Mouse (Mus musculus): ENCODE data around the gene Zap70. TPM values are rescaled to one million over a fixed set of nuclear protein-coding genes. Genes with fewer than 3 reads are reported as not detected.
A peak's percentile ranks its signal among the peaks of the same experiment; 100 is the strongest.
"Not testable (repeated sequence)": the region's sequence is repeated elsewhere in the genome, so short reads cannot be mapped to it uniquely, and the experiment has no call there.

Gene Zap70
- polyA plus RNA-seq, 1 experiment from 2014 or later: 0.47 TPM

GRCm38 (mm10) chr1:36806181-36806905 is 44.7 kb downstream of the Zap70 start:
- peaks cover 88% of the 10 kb centered on the region for H3K36me3 ChIP-seq

GRCm38 (mm10) chr1:36807086-36807485 is 45.5 kb downstream of the Zap70 start:
- H3K27me3 ChIP-seq: no peaks in the 10 kb centered on the region
- 71% methylated on average over 1 of the region's 1 CpGs for WGBS
- H3K4me1 ChIP-seq (replicated peaks): no peaks in the 10 kb centered on the region
- H3K9me3 ChIP-seq (replicated peaks): no peaks in the 10 kb centered on the region
- H3K4me3 ChIP-seq: no peak overlapping the region
- H3K27ac ChIP-seq: no peak overlapping the region
- H3K36me3 ChIP-seq: peaks cover 88% of the 10 kb centered on the region
- ATAC-seq (replicated peaks; ENCODE audit: insufficient number of reproducible peaks, insufficient read depth, low FRiP score, low read depth): no peak
- no peak overlapping the region for H3K4me2 ChIP-seq
- H3K9ac ChIP-seq: no peak overlapping the region

More at GRCm38 (mm10) chr1:36806181-36806905, 44.7 kb downstream of the Zap70 start:
- Histone ChIP-seq H3K4me1 (replicated peaks) (no peaks in the 10 kb centered on the region), H3K9me3 (replicated peaks) (no peaks in the 10 kb centered on the region), H3K27ac (no peak overlapping the region), H3K27me3 (no peaks in the 10 kb centered on the region), H3K4me2 (no peak overlapping the region), H3K9ac (no peak overlapping the region), H3K4me3 (no peak overlapping the region)
- no peak for ATAC-seq (replicated peaks; ENCODE audit: insufficient number of reproducible peaks, insufficient read depth, low FRiP score, low read depth)
- 96% methylated on average over 7 of the region's 7 CpGs for WGBS

GRCm38 (mm10) chr1:36807782-36808565 is 46.4 kb downstream of the Zap70 start:
- no peak for ATAC-seq (replicated peaks; ENCODE audit: insufficient number of reproducible peaks, insufficient read depth, low FRiP score, low read depth)
- Histone ChIP-seq H3K4me2 (no peak overlapping the region), H3K27me3 (no peaks in the 10 kb centered on the region), H3K4me1 (replicated peaks) (no peaks in the 10 kb centered on the region), H3K9ac (no peak overlapping the region), H3K36me3 (peaks cover 86% of the 10 kb centered on the region), H3K4me3 (no peak overlapping the region), H3K27ac (no peak overlapping the region), H3K9me3 (replicated peaks) (no peaks in the 10 kb centered on the region)
- WGBS: 93% methylated on average over 14 of the region's 14 CpGs

- no peak overlapping the region for H3K4me3 ChIP-seq
- H3K4me1 ChIP-seq (replicated peaks): peaks cover 11% of the 10 kb centered on the region
- H3K36me3 ChIP-seq: peaks cover 61% of the 10 kb centered on the region
- no peak overlapping the region for H3K9ac ChIP-seq
- no peak overlapping the region for H3K4me2 ChIP-seq
- H3K27me3 ChIP-seq: no peaks in the 10 kb centered on the region
- ATAC-seq (replicated peaks; ENCODE audit: insufficient number of reproducible peaks, insufficient read depth, low FRiP score, low read depth): no peak
- 89% methylated on average over 7 of the region's 7 CpGs for WGBS
- no peaks in the 10 kb centered on the region for H3K9me3 ChIP-seq (replicated peaks)
- H3K27ac ChIP-seq: no peak overlapping the region
Observed at GRCm38 (mm10) chr1:36811806-36812205, 50.2 kb downstream of the Zap70 start.

GRCm38 (mm10) chr1:36813415-36813814 is 51.8 kb downstream of the Zap70 start:
- no peak overlapping the region for H3K4me3 ChIP-seq
- ATAC-seq (replicated peaks; ENCODE audit: insufficient number of reproducible peaks, insufficient read depth, low FRiP score, low read depth): peak; percentile 72
- H3K9ac ChIP-seq: no peak overlapping the region
- H3K4me2 ChIP-seq: peak overlapping the region; percentile 27; the same call in 1 of the 2 replicates
- H3K36me3 ChIP-seq: peaks cover 57% of the 10 kb centered on the region
- peak overlapping the region; percentile 43 for H3K27ac ChIP-seq
- no peaks in the 10 kb centered on the region for H3K9me3 ChIP-seq (replicated peaks)
- H3K4me1 ChIP-seq (replicated peaks): peaks cover 11% of the 10 kb centered on the region
- H3K27me3 ChIP-seq: no peaks in the 10 kb centered on the region
- WGBS: 21% methylated on average over 7 of the region's 7 CpGs

GRCm38 (mm10) chr1:36814271-36814903 is 52.8 kb downstream of the Zap70 start:
- Histone ChIP-seq H3K27me3 (no peaks in the 10 kb centered on the region), H3K4me2 (no peak overlapping the region), H3K27ac (no peak overlapping the region), H3K9ac (no peak overlapping the region), H3K4me1 (replicated peaks) (peaks cover 11% of the 10 kb centered on the region), H3K36me3 (peaks cover 56% of the 10 kb centered on the region), H3K4me3 (no peak overlapping the region), H3K9me3 (replicated peaks) (no peaks in the 10 kb centered on the region)
- ATAC-seq (replicated peaks; ENCODE audit: insufficient number of reproducible peaks, insufficient read depth, low FRiP score, low read depth): no peak
- 68% methylated on average over 5 of the region's 5 CpGs for WGBS

GRCm38 (mm10) chr1:36815166-36815565 is 53.6 kb downstream of the Zap70 start:
- no peak for ATAC-seq (replicated peaks; ENCODE audit: insufficient number of reproducible peaks, insufficient read depth, low FRiP score, low read depth)
- H3K36me3 ChIP-seq: peaks cover 54% of the 10 kb centered on the region

GRCm38 (mm10) chr1:36821918-36822317 is 60.3 kb downstream of the Zap70 start:
- H3K9me3 ChIP-seq (replicated peaks); H3K9ac ChIP-seq; H3K27ac ChIP-seq; H3K4me1 ChIP-seq (replicated peaks); H3K27me3 ChIP-seq; ATAC-seq (replicated peaks; ENCODE audit: insufficient number of reproducible peaks, insufficient read depth, low FRiP score, low read depth); H3K4me3 ChIP-seq; H3K4me2 ChIP-seq: not testable (repeated sequence)
- WGBS: 87% methylated on average over 4 of the region's 4 CpGs
- peaks cover 82% of the 10 kb centered on the region for H3K36me3 ChIP-seq

More at GRCm38 (mm10) chr1:36815166-36815565, 53.6 kb downstream of the Zap70 start:
- Histone ChIP-seq H3K4me3 (no peak overlapping the region), H3K27ac (no peak overlapping the region), H3K27me3 (no peaks in the 10 kb centered on the region), H3K9me3 (replicated peaks) (no peaks in the 10 kb centered on the region), H3K4me1 (replicated peaks) (peaks cover 11% of the 10 kb centered on the region), H3K9ac (no peak overlapping the region), H3K4me2 (no peak overlapping the region)
- 83% methylated on average over 6 of the region's 6 CpGs for WGBS

GRCm38 (mm10) chr1:36824356-36824755 is 62.8 kb downstream of the Zap70 start:
- H3K36me3 ChIP-seq: peaks cover 76% of the 10 kb centered on the region
- no peak overlapping the region for H3K9ac ChIP-seq
- H3K27ac ChIP-seq: no peak overlapping the region
- 88% methylated on average over 5 of the region's 5 CpGs for WGBS
- H3K9me3 ChIP-seq (replicated peaks): no peaks in the 10 kb centered on the region
- no peak overlapping the region for H3K4me3 ChIP-seq
- no peaks in the 10 kb centered on the region for H3K4me1 ChIP-seq (replicated peaks)
- no peaks in the 10 kb centered on the region for H3K27me3 ChIP-seq
- no peak for ATAC-seq (replicated peaks; ENCODE audit: insufficient number of reproducible peaks, insufficient read depth, low FRiP score, low read depth)
- H3K4me2 ChIP-seq: no peak overlapping the region

GRCm38 (mm10) chr1:36830913-36831866 is 69.6 kb downstream of the Zap70 start:
- H3K27ac ChIP-seq: peak overlapping the region; percentile 41; the same call in 1 of the 2 replicates
- no peak for ATAC-seq (replicated peaks; ENCODE audit: insufficient number of reproducible peaks, insufficient read depth, low FRiP score, low read depth)
- no peak overlapping the region for H3K4me3 ChIP-seq

More at GRCm38 (mm10) chr1:36830913-36831866, 69.6 kb downstream of the Zap70 start:
- Histone ChIP-seq H3K36me3 (peaks cover 55% of the 10 kb centered on the region), H3K4me2 (no peak overlapping the region), H3K9ac (no peak overlapping the region), H3K27me3 (no peaks in the 10 kb centered on the region), H3K4me1 (replicated peaks) (no peaks in the 10 kb centered on the region), H3K9me3 (replicated peaks) (no peaks in the 10 kb centered on the region)
- WGBS: 64% methylated on average over 14 of the region's 14 CpGs

Measured in heart, embryonic 15.5 days (tissue).